8 mouse cellular contexts compared by ENCODE assay signal in the genomic region with DNA sequence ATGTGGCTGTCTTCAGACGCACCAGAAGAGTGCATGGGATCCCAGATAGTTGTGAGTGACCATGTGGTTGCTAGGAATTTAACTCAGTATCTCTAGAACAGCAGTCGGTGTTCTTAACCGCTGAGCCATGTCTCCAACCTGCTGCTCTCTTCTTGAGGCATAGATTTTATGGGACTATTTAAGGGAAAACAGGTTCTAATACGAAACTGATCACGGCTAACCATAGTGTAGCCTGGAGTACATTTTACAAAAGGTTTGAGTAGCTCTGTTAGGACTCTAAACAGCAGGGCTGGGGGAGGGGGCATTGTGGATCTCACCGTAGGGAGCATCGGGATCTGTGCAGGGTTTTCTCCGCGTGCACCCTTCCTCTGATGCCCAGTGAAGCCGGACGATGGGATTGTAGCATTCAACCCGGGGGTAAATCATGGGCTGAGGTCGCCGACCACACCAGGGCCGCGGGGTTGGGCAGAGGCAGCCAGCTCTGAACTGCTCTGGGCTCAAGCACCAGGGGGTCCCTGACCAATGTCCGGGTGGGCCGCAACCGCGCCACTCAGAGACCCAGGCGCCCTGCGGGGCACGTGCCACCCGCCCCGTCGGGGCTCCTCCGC. TPM values are rescaled to one million over a fixed set of nuclear protein-coding genes. Genes with fewer than 3 reads are reported as not detected.
A peak's percentile ranks its signal among the peaks of the same experiment; 100 is the strongest.
DNase-seq lines count a peak whose midpoint lies in the region; ATAC-seq lines count a peak whose summit lies in the region.

A gene (plus strand): TSS at position 306 of the 608 bp plus-strand sequence.

- peak within 1 kb of the TSS; percentile 89 for H3K4me3 ChIP-seq in kidney, embryonic 16.5 days (ENCODE audit: low read length)
- peak within 1 kb of the TSS; percentile 80 for H3K4me3 ChIP-seq in forebrain, embryonic 10.5 days
- peak within 1 kb of the TSS; percentile 94 for H3K4me3 ChIP-seq in limb, embryonic 15.5 days
- H3K4me3 ChIP-seq in stomach, embryonic 14.5 days (ENCODE audit: low read depth, low read length) = peak within 1 kb of the TSS; percentile 94

- H3K36me3 ChIP-seq in kidney, embryonic 16.5 days (ENCODE audit: insufficient read depth, low read length) = no peaks in the 10 kb centered on the region
- H3K36me3 ChIP-seq in forebrain, embryonic 10.5 days (replicated peaks) = peaks cover 17% of the 10 kb centered on the region
- H3K36me3 ChIP-seq in limb, embryonic 15.5 days = peaks cover 4% of the 10 kb centered on the region; the same call in 1 of the 2 replicates
- H3K36me3 ChIP-seq in stomach, embryonic 14.5 days (ENCODE audit: control insufficient read depth, insufficient read depth, low read length) = peaks cover 3% of the 10 kb centered on the region; the same call in 1 of the 2 replicates

- H3K27ac ChIP-seq in kidney, embryonic 16.5 days (ENCODE audit: low read length) = peak within 1 kb of the TSS; percentile 95
- peak within 1 kb of the TSS; percentile 99 for H3K27ac ChIP-seq in forebrain, embryonic 10.5 days
- peak within 1 kb of the TSS; percentile 94 for H3K27ac ChIP-seq in limb, embryonic 15.5 days
- peak within 1 kb of the TSS; percentile 92 for H3K27ac ChIP-seq in stomach, embryonic 14.5 days (ENCODE audit: low read length)

- peak within 1 kb of the TSS; percentile 93 for H3K9ac ChIP-seq in kidney, embryonic 16.5 days (replicated peaks; ENCODE audit: low read length)
- peak within 1 kb of the TSS; percentile 97 for H3K9ac ChIP-seq in limb, embryonic 15.5 days
- peak within 1 kb of the TSS; percentile 97 for H3K9ac ChIP-seq in stomach, embryonic 14.5 days (replicated peaks; ENCODE audit: low read depth, low read length)

- WGBS in kidney, embryonic 16.5 days = 3% methylated on average over 24 of the region's 27 CpGs
- WGBS in forebrain, embryonic 10.5 days = 4% methylated on average over 27 of the region's 27 CpGs
- WGBS in limb, embryonic 15.5 days = 4% methylated on average over 27 of the region's 27 CpGs
- 6% methylated on average over 27 of the region's 27 CpGs for WGBS in stomach, embryonic 14.5 days

- H3K27me3 ChIP-seq in kidney, embryonic 16.5 days (ENCODE audit: insufficient read depth, low read length) = no peaks in the 10 kb centered on the region
- H3K27me3 ChIP-seq in forebrain, embryonic 10.5 days (ENCODE audit: poor library complexity, severe bottlenecking) = no peaks in the 10 kb centered on the region
- no peaks in the 10 kb centered on the region for H3K27me3 ChIP-seq in limb, embryonic 15.5 days
- no peaks in the 10 kb centered on the region for H3K27me3 ChIP-seq in stomach, embryonic 14.5 days (ENCODE audit: control insufficient read depth, insufficient read depth, low read length)

- intact Hi-C loops in heart, postnatal 36 days (cut with DNase I) = loop anchor here (2.0 to 5.0 kb wide), 4 partner anchors 30 to 138 kb away; a partner anchor contains a TSS

- peaks cover 44% of the 10 kb centered on the region for H3K4me1 ChIP-seq in kidney, embryonic 16.5 days (ENCODE audit: insufficient read depth, low read length)
- H3K4me1 ChIP-seq in forebrain, embryonic 10.5 days = peaks cover 54% of the 10 kb centered on the region
- H3K4me1 ChIP-seq in limb, embryonic 15.5 days = peaks cover 36% of the 10 kb centered on the region
- peaks cover 18% of the 10 kb centered on the region for H3K4me1 ChIP-seq in stomach, embryonic 14.5 days (ENCODE audit: control insufficient read depth, insufficient read depth, low read length)

- no peaks in the 10 kb centered on the region for H3K9me3 ChIP-seq in kidney, embryonic 16.5 days (ENCODE audit: low read length)
- no peaks in the 10 kb centered on the region for H3K9me3 ChIP-seq in forebrain, embryonic 10.5 days
- H3K9me3 ChIP-seq in limb, embryonic 15.5 days = no peaks in the 10 kb centered on the region
- H3K9me3 ChIP-seq in stomach, embryonic 14.5 days (ENCODE audit: control insufficient read depth, low read depth, low read length) = no peaks in the 10 kb centered on the region

- no peak for DNase-seq in kidney, postnatal 25 days
- DNase-seq in MEL-GATA-1-ER (ENCODE audit: extremely low read depth, low read depth) = peak; percentile 61
- DNase-seq in forebrain, embryonic 10.5 days (ENCODE audit: extremely low spot score, low spot score) = no peak
- no peak for DNase-seq in heart, postnatal 36 days
- no peak for DNase-seq in ovary, postnatal 10 days (ENCODE audit: low spot score)

- H3K4me2 ChIP-seq in kidney, embryonic 16.5 days (replicated peaks; ENCODE audit: low read depth, low read length) = peak within 1 kb of the TSS; percentile 72
- H3K4me2 ChIP-seq in limb, embryonic 15.5 days = peak within 1 kb of the TSS; percentile 67
- H3K4me2 ChIP-seq in stomach, embryonic 14.5 days (replicated peaks; ENCODE audit: low read depth, low read length) = peak within 1 kb of the TSS; percentile 90

- ATAC-seq in kidney, embryonic 16.5 days (ENCODE audit: low FRiP score, low TSS enrichment) = peak; percentile 37; the same call in 1 of the 2 replicates
- ATAC-seq in limb, embryonic 15.5 days (ENCODE audit: insufficient number of reproducible peaks, low FRiP score, low TSS enrichment, low read depth) = peak; percentile 12; the same call in 1 of the 2 replicates
- peak; percentile 1; the same call in 1 of the 2 replicates for ATAC-seq in stomach, embryonic 14.5 days (ENCODE audit: insufficient number of reproducible peaks, insufficient read depth, low FRiP score, low read depth)

RNA-seq across cellular contexts. Expression of the gene that starts here (rescaled TPM):
- polyA plus RNA-seq in kidney, embryonic 16.5 days (2015; fragmentation: Nextera tagmentation; extraction: Ambion mirVana) = 208 and 209 TPM in 2 replicates
- polyA plus RNA-seq in forebrain, embryonic 10.5 days (2016; fragmentation: Nextera tagmentation; extraction: Ambion mirVana) = 119 and 130 TPM in 2 replicates
- total RNA-seq in heart, postnatal 36 days (2021) = 10 to 100 TPM; 36.4 to 45.9 TPM
- polyA plus RNA-seq in limb, embryonic 15.5 days (2015; fragmentation: Nextera tagmentation; extraction: Ambion mirVana) = 154 and 157 TPM in 2 replicates
- 136 and 146 TPM in 2 replicates for polyA plus RNA-seq in stomach, embryonic 14.5 days (2014; fragmentation: Nextera tagmentation; extraction: Ambion mirVana)
